Mouse (Mus musculus): ENCODE data around the gene Pnpla6.

Pnpla6 gene

GRCm38 (mm10) chr8:3515260-3515671 lies at the start of gene Pnpla6:
TSS of gene Pnpla6 (plus strand) at chr8:3515384.
- peak; percentile 89 for DNase-seq

- peak; percentile 90 for DNase-seq
Observed at GRCm38 (mm10) chr8:3467006-3467885, 47.9 kb upstream of the Pnpla6 start, which contains the start of gene Pex11g. TSS of gene Pex11g (minus strand) at chr8:3467680.

GRCm38 (mm10) chr8:3467886-3468545 lies 47.2 kb upstream of the Pnpla6 start:
- no peak for DNase-seq

GRCm38 (mm10) chr8:3468838-3469237 lies 46.3 kb upstream of the Pnpla6 start:
- no peak for DNase-seq

GRCm38 (mm10) chr8:3470562-3470961 lies 44.6 kb upstream of the Pnpla6 start, which contains the start of gene Tex45:
TSS of gene Tex45 (plus strand) at chr8:3470862.
- no peak for DNase-seq

GRCm38 (mm10) chr8:3475715-3476429 lies 39.3 kb upstream of the Pnpla6 start:
- no peak for DNase-seq

- DNase-seq = no peak
Observed at GRCm38 (mm10) chr8:3480221-3480785, 34.9 kb upstream of the Pnpla6 start.

- no peak for DNase-seq
Observed at GRCm38 (mm10) chr8:3481605-3482004, 33.6 kb upstream of the Pnpla6 start.

- DNase-seq = no peak
Observed at GRCm38 (mm10) chr8:3482240-3482740, 32.9 kb upstream of the Pnpla6 start.

GRCm38 (mm10) chr8:3483546-3483945 lies 31.6 kb upstream of the Pnpla6 start:
- DNase-seq = no peak

GRCm38 (mm10) chr8:3485192-3485591 lies 30.0 kb upstream of the Pnpla6 start:
- DNase-seq = no peak

GRCm38 (mm10) chr8:3492901-3493844 lies 22.0 kb upstream of the Pnpla6 start, which contains the start of gene Zfp358:
TSS of gene Zfp358 (plus strand) at chr8:3493138.
- peak; percentile 85 for DNase-seq

GRCm38 (mm10) chr8:3493845-3494208 lies 21.4 kb upstream of the Pnpla6 start:
- DNase-seq = peak; percentile 24

- peak; percentile 17 for DNase-seq
Observed at GRCm38 (mm10) chr8:3495578-3496427, 19.4 kb upstream of the Pnpla6 start.

GRCm38 (mm10) chr8:3496428-3496748 lies 18.8 kb upstream of the Pnpla6 start:
- no peak for DNase-seq

- no peak for DNase-seq
Observed at GRCm38 (mm10) chr8:3498583-3498982, 16.6 kb upstream of the Pnpla6 start.

- no peak for DNase-seq
Observed at GRCm38 (mm10) chr8:3499751-3500150, 15.4 kb upstream of the Pnpla6 start.

GRCm38 (mm10) chr8:3500235-3501090 lies 14.7 kb upstream of the Pnpla6 start, which contains the start of gene Mcoln1:
TSS of gene Mcoln1 (plus strand) at chr8:3500457.
- DNase-seq = peak; percentile 98

GRCm38 (mm10) chr8:3502217-3502616 lies 13.0 kb upstream of the Pnpla6 start:
- DNase-seq = no peak
